Mouse (Mus musculus) testis, adult 2 months (tissue): ENCODE data around the gene Ap5m1.

Experiments used
- CTCF ChIP-seq: fragments of 200-500 bp; IDR thresholded peaks from 2 replicates; pipeline ENCODE4 v1.5.1; 2012; ENCODE audit warnings: low read depth, mild to moderate bottlenecking, inconsistent platforms, low read length, moderate library complexity; ENCODE audit not compliant: control insufficient read depth, insufficient read depth, insufficient replicate concordance
- POLR2A ChIP-seq: fragments of 200-500 bp; IDR thresholded peaks from 2 replicates; pipeline ENCODE4 v1.6.1; 2012; ENCODE audit warnings: low read depth, mild to moderate bottlenecking, inconsistent platforms, low read length, moderate library complexity; ENCODE audit not compliant: control insufficient read depth

- TF ChIP-seq POLR2A (no peak), CTCF (no peak)
These were observed 8.5 kb downstream of the Ap5m1 start for GRCm38 (mm10) chr14:49074361-49074760.
